Comparison of ENCODE assay signal across 24 mouse cellular contexts in genomic region chr5:102366481-102366880, GRCm38 (mm10).
DNase-seq lines count a peak whose midpoint lies in the region; ATAC-seq and TF ChIP-seq lines count a peak whose summit lies in the region.
"Had no signal": no experiment of that assay in that cellular context is flagged by ENCODE, and none has a peak within 500 bp of the region (broad histone marks: within the 10 kb centered on the region; RNA-seq: fewer than 3 reads in every experiment).

No protein-coding gene starts in this region.

- H3K4me3 ChIP-seq in forebrain, postnatal 0 days (ENCODE audit: low read depth, low read length): no peak overlapping the region
- H3K4me3 ChIP-seq in forebrain, embryonic 13.5 days: no peak overlapping the region
- H3K4me3 ChIP-seq: embryonic facial prominence, embryonic 13.5 days; heart, embryonic 15.5 days; limb, embryonic 13.5 days; liver, embryonic 13.5 days had no signal

- TF ChIP-seq CTCF in forebrain, postnatal 0 days (IDR thresholded peaks at IDR 0.05; ENCODE audit: low read depth): no peak

- no peaks in the 10 kb centered on the region for H3K4me1 ChIP-seq in forebrain, postnatal 0 days (ENCODE audit: insufficient read depth)
- no peaks in the 10 kb centered on the region; the same call in 1 of the 2 replicates for H3K4me1 ChIP-seq in forebrain, embryonic 13.5 days
- H3K4me1 ChIP-seq: heart, embryonic 15.5 days; limb, embryonic 13.5 days; liver, embryonic 13.5 days had no signal

- WGBS in forebrain, postnatal 0 days: 34% methylated on average over 3 of the region's 3 CpGs
- 68% methylated on average over 3 of the region's 3 CpGs for WGBS in forebrain, embryonic 13.5 days

- no peaks in the 10 kb centered on the region for H3K36me3 ChIP-seq in forebrain, postnatal 0 days (ENCODE audit: insufficient read depth)
- H3K36me3 ChIP-seq in forebrain, embryonic 13.5 days (ENCODE audit: poor library complexity, severe bottlenecking): no peaks in the 10 kb centered on the region
- H3K36me3 ChIP-seq: embryonic facial prominence, embryonic 13.5 days; heart, embryonic 15.5 days; limb, embryonic 13.5 days; liver, embryonic 13.5 days had no signal

- ATAC-seq in forebrain, postnatal 0 days: peak; percentile 78; the same call in 1 of the 2 replicates
- ATAC-seq in forebrain, embryonic 13.5 days: no peak
- ATAC-seq: CD4-positive, CD25-positive, alpha-beta regulatory T cell, adult 4 months; forebrain, embryonic 16.5 days; inflammation-experienced regulatory T-cells, adult 6 months had no signal

- no peak overlapping the region for H3K27ac ChIP-seq in forebrain, postnatal 0 days (ENCODE audit: low read depth, low read length)
- H3K27ac ChIP-seq in forebrain, embryonic 13.5 days: no peak overlapping the region
- H3K27ac ChIP-seq: embryonic facial prominence, embryonic 13.5 days; heart, embryonic 15.5 days; limb, embryonic 13.5 days; liver, embryonic 13.5 days; stomach, postnatal 0 days had no signal

- H3K4me2 ChIP-seq in forebrain, postnatal 0 days (ENCODE audit: low read depth): no peak overlapping the region
- no peak overlapping the region for H3K4me2 ChIP-seq in forebrain, embryonic 13.5 days
- H3K4me2 ChIP-seq: embryonic facial prominence, embryonic 13.5 days; heart, embryonic 15.5 days; limb, embryonic 13.5 days; liver, embryonic 13.5 days had no signal

- no peaks in the 10 kb centered on the region for H3K9me3 ChIP-seq in forebrain, postnatal 0 days (ENCODE audit: low read length)
- no peaks in the 10 kb centered on the region for H3K9me3 ChIP-seq in forebrain, embryonic 13.5 days (replicated peaks)
- H3K9me3 ChIP-seq: embryonic facial prominence, embryonic 13.5 days; heart, embryonic 15.5 days; liver, embryonic 13.5 days had no signal

- H3K27me3 ChIP-seq in forebrain, postnatal 0 days (ENCODE audit: insufficient read depth, low read length): no peaks in the 10 kb centered on the region
- no peaks in the 10 kb centered on the region for H3K27me3 ChIP-seq in forebrain, embryonic 13.5 days
- H3K27me3 ChIP-seq: embryonic facial prominence, embryonic 13.5 days; heart, embryonic 15.5 days; limb, embryonic 13.5 days; liver, embryonic 13.5 days had no signal

- H3K9ac ChIP-seq in forebrain, postnatal 0 days: no peak overlapping the region
- H3K9ac ChIP-seq in forebrain, embryonic 13.5 days: no peak overlapping the region
- H3K9ac ChIP-seq: embryonic facial prominence, embryonic 13.5 days; heart, embryonic 15.5 days; limb, embryonic 13.5 days; liver, embryonic 13.5 days had no signal

- peak; percentile 56 for DNase-seq in forebrain, postnatal 0 days
- peak; percentile 21 for DNase-seq in layer of hippocampus, adult 9-11 months
- DNase-seq in layer of hippocampus, postnatal 14 days (ENCODE audit: low spot score in 2 of 2): no peak
- DNase-seq in right cerebral cortex, postnatal 25 days: peak; percentile 8
- DNase-seq in right cerebral cortex, postnatal 36 days (ENCODE audit: low spot score in 2 of 2): no peak
- peak; percentile 19 for DNase-seq in telencephalon, adult 2 months (ENCODE audit: low read depth, low spot score)
- DNase-seq in spleen, postnatal 10 days (ENCODE audit: low spot score in 2 of 2): no peak
- DNase-seq: adrenal gland, postnatal 25 days; cerebellum, adult 11-12 months; cerebellum, postnatal 10 days; heart, postnatal 4 days; kidney, adult 18-20 months; layer of hippocampus, postnatal 36 days; liver, embryonic 13.5 days; lung, adult 2 months; lung, postnatal 14 days had no signal

Comparison
In these comparisons a context has a peak if more than half of its experiments do, and no peak if none do; other contexts are left out.
1. DNase-seq: peak in forebrain, postnatal 0 days (single experiment), layer of hippocampus, adult 9-11 months (single experiment), right cerebral cortex, postnatal 25 days (single experiment) and telencephalon, adult 2 months (single experiment); none in layer of hippocampus, postnatal 14 days (0 of 2), right cerebral cortex, postnatal 36 days (0 of 2) and spleen, postnatal 10 days (0 of 2).